Mouse (Mus musculus) bone marrow macrophage, adult 2 months (primary cell): ENCODE data around the gene Ipo9.
"Not testable (repeated sequence)": the region's sequence is repeated elsewhere in the genome, so short reads cannot be mapped to it uniquely, and the experiment has no call there.

ENCODE experiments used
- CTCF ChIP-seq: IDR thresholded peaks from 2 replicates; pipeline ENCODE4 v1.5.1; 2012; ENCODE audit warnings: low read depth, mild to moderate bottlenecking, low read length, moderate library complexity
- POLR2A ChIP-seq: IDR thresholded peaks from 2 replicates; pipeline ENCODE4 v1.6.1; 2012; ENCODE audit warnings: mild to moderate bottlenecking, low read depth, low read length, borderline replicate concordance

DNA sequence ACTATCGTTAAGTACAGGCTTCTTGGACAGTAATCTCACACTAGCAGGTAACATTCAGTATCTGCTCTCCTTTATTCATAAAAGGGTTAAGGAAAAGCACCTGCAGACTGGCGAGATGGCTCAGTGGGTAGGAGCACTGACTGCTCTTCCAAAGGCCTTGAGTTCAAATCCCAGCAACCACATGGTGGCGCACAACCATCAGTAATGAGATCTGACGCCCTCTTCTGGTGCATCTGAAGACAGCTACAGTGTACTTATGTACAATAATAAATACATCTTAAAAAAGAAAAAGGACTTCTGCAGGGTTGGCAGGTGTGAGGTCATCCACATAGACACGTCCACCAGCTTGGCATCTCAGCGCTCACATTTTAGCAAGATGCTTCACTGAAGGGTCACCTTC is 48.7 kb downstream of the Ipo9 start:
- TF ChIP-seq CTCF = peak; percentile 47
- not testable (repeated sequence) for TF ChIP-seq POLR2A
